Mouse (Mus musculus) lung, postnatal 0 days (tissue): ENCODE measurements around the gene Fam43a.

Experiments used
- CTCF ChIP-seq: IDR thresholded peaks from 2 replicates; pipeline ENCODE4 v1.5.1; 2016; ENCODE audit warnings: antibody characterized with exemption, mild to moderate bottlenecking
- EP300 ChIP-seq: IDR thresholded peaks from 2 replicates; pipeline ENCODE4 v1.6.1; 2016; ENCODE audit warnings: antibody characterized with exemption, mild to moderate bottlenecking, control low read depth

- TF ChIP-seq CTCF (no peak), EP300 (no peak)
Measured at GRCm38 (mm10) chr16:30640591-30640990, 41.1 kb downstream of the Fam43a start.
